Mouse (Mus musculus) neural tube, embryonic 11.5 days (tissue): ENCODE results near the gene Megf11. TPM values are rescaled to one million over a fixed set of nuclear protein-coding genes. Genes with fewer than 3 reads are reported as not detected.
A peak's percentile ranks its signal among the peaks of the same experiment; 100 is the strongest.
"Not testable (repeated sequence)": the region's sequence is repeated elsewhere in the genome, so short reads cannot be mapped to it uniquely, and the experiment has no call there.

Source experiments
- ATAC-seq: fragments of 200-750 bp; cut with Nextera tagmentation; 2 replicates; pipeline ENCODE4 v1.8.0; 2017; ENCODE audit warnings: moderate number of reproducible peaks, mild to moderate bottlenecking, moderate TSS enrichment, moderate library complexity; ENCODE audit not compliant: insufficient read depth, low FRiP score, low TSS enrichment
- DNase-seq: peaks from one replicate; pipeline ENCODE4 v3.0.0-alpha.2; 2015; ENCODE audit warnings: low spot score
- H3K27ac ChIP-seq: fragments of 300-500 bp; sonication (generic); 2 replicates; pipeline ENCODE4 v1.5.1; 2014; ENCODE audit warnings: low read depth, mild to moderate bottlenecking, low read length
- H3K27me3 ChIP-seq: fragments of 300-500 bp; sonication (generic); 2 replicates; pipeline ENCODE4 v1.6.1; 2014; ENCODE audit warnings: mild to moderate bottlenecking, low read length, mixed read lengths; ENCODE audit not compliant: control insufficient read depth, insufficient read depth
- H3K36me3 ChIP-seq: fragments of 300-500 bp; sonication (generic); 2 replicates; pipeline ENCODE4 v1.6.1; 2014; ENCODE audit warnings: mild to moderate bottlenecking, low read length, moderate library complexity, mixed read lengths; ENCODE audit not compliant: control insufficient read depth, insufficient read depth
- H3K4me1 ChIP-seq: fragments of 300-500 bp; sonication (generic); 2 replicates; pipeline ENCODE4 v1.6.1; 2014; ENCODE audit warnings: low read length, mixed read lengths; ENCODE audit not compliant: control insufficient read depth, insufficient read depth
- H3K4me2 ChIP-seq: fragments of 300-500 bp; sonication (generic); 2 replicates; pipeline ENCODE4 v1.6.1; 2014; ENCODE audit warnings: low read depth, mild to moderate bottlenecking, moderate library complexity
- H3K4me3 ChIP-seq: fragments of 300-500 bp; sonication (generic); 2 replicates; pipeline ENCODE4 v1.5.1; 2014; ENCODE audit warnings: low read depth, low read length
- H3K9ac ChIP-seq: fragments of 300-500 bp; sonication (generic); 2 replicates; pipeline ENCODE4 v1.6.1; 2014; ENCODE audit warnings: mild to moderate bottlenecking, low read length
- H3K9me3 ChIP-seq: fragments of 300-500 bp; sonication (generic); 2 replicates; pipeline ENCODE4 v1.6.1; 2016; ENCODE audit warnings: low read length; ENCODE audit not compliant: control insufficient read depth
- WGBS: fragments of 180-500 bp; shearing (Covaris S2); extraction: QIAGEN DNeasy Blood & Tissue Kit; methylation state at CpG from one replicate; pipeline ENCODE4 v1.1.7; 2014; 5-methylcytosine and 5-hydroxymethylcytosine counted together
- polyA plus RNA-seq: library from polyadenylated mRNA; unstranded; fragments of >200 nt; fragmentation: Nextera tagmentation; extraction: Ambion mirVana; gene quantifications from 2 replicates; pipeline ENCODE4 v1.2.1, GENCODE M21; 2014

The Megf11 gene
- polyA plus RNA-seq, 1 experiment from 2014 or later = 5.7 TPM

GRCm38 (mm10) chr9:64664612-64665011, 279.2 kb downstream of the Megf11 start:
- Histone ChIP-seq H3K9ac (no peak overlapping the region), H3K4me2 (no peak overlapping the region), H3K4me1 (peaks cover 16% of the 10 kb centered on the region), H3K36me3 (no peaks in the 10 kb centered on the region), H3K27me3 (no peaks in the 10 kb centered on the region), H3K27ac (no peak overlapping the region), H3K4me3 (no peak overlapping the region), H3K9me3 (no peaks in the 10 kb centered on the region)
- ATAC-seq (no peak), DNase-seq (no peak)
- WGBS = 3% methylated on average over 1 of the region's 1 CpGs

- H3K4me2 ChIP-seq = no peak overlapping the region
- no peak overlapping the region for H3K4me3 ChIP-seq
- H3K36me3 ChIP-seq = no peaks in the 10 kb centered on the region
- ATAC-seq (no peak), DNase-seq (peak; percentile 58)
- H3K27me3 ChIP-seq = no peaks in the 10 kb centered on the region
- H3K27ac ChIP-seq = no peak overlapping the region
- WGBS = 41% methylated on average over 3 of the region's 4 CpGs
- H3K9me3 ChIP-seq = no peaks in the 10 kb centered on the region
- no peak overlapping the region for H3K9ac ChIP-seq
- peaks cover 16% of the 10 kb centered on the region for H3K4me1 ChIP-seq
Measured at GRCm38 (mm10) chr9:64666549-64666948, 281.1 kb downstream of the Megf11 start.

- Histone ChIP-seq H3K27me3 (no peaks in the 10 kb centered on the region), H3K4me2 (no peak overlapping the region), H3K4me1 (peaks cover 16% of the 10 kb centered on the region), H3K36me3 (no peaks in the 10 kb centered on the region), H3K9me3 (no peaks in the 10 kb centered on the region), H3K27ac (no peak overlapping the region), H3K4me3 (no peak overlapping the region), H3K9ac (no peak overlapping the region)
- DNase-seq (no peak), ATAC-seq (no peak)
- 9% methylated on average over 5 of the region's 5 CpGs for WGBS
Measured at GRCm38 (mm10) chr9:64667513-64667912, 282.1 kb downstream of the Megf11 start.

- peak overlapping the region; percentile 68 for H3K27ac ChIP-seq
- no peak for DNase-seq
- H3K4me1 ChIP-seq = peaks cover 16% of the 10 kb centered on the region
- ATAC-seq = no peak
- H3K4me3 ChIP-seq = no peak overlapping the region
- no peak overlapping the region for H3K9ac ChIP-seq
- no peaks in the 10 kb centered on the region for H3K36me3 ChIP-seq
- H3K27me3 ChIP-seq = no peaks in the 10 kb centered on the region
- no peak overlapping the region for H3K4me2 ChIP-seq
- no peaks in the 10 kb centered on the region for H3K9me3 ChIP-seq
- WGBS = 42% methylated on average over 2 of the region's 2 CpGs
Measured at GRCm38 (mm10) chr9:64668001-64668400, 282.6 kb downstream of the Megf11 start.

GRCm38 (mm10) chr9:64671341-64672319, 286.2 kb downstream of the Megf11 start:
- H3K27me3 ChIP-seq, H3K9ac ChIP-seq, H3K4me2 ChIP-seq, H3K36me3 ChIP-seq, H3K9me3 ChIP-seq, ATAC-seq, DNase-seq, H3K4me1 ChIP-seq, H3K27ac ChIP-seq, H3K4me3 ChIP-seq: not testable (repeated sequence)
- WGBS = 45% methylated on average over 6 of the region's 11 CpGs

GRCm38 (mm10) chr9:64687122-64688014, 301.9 kb downstream of the Megf11 start:
- Histone ChIP-seq H3K9ac (no peak overlapping the region), H3K4me1 (no peaks in the 10 kb centered on the region), H3K36me3 (no peaks in the 10 kb centered on the region), H3K4me2 (no peak overlapping the region), H3K4me3 (no peak overlapping the region), H3K9me3 (no peaks in the 10 kb centered on the region), H3K27me3 (no peaks in the 10 kb centered on the region), H3K27ac (no peak overlapping the region)
- ATAC-seq = no peak
- peak; percentile 42 for DNase-seq
- WGBS = 54% methylated on average over 13 of the region's 13 CpGs

- Histone ChIP-seq H3K4me3 (no peak overlapping the region), H3K27ac (no peak overlapping the region), H3K36me3 (no peaks in the 10 kb centered on the region), H3K9ac (no peak overlapping the region), H3K4me2 (no peak overlapping the region), H3K4me1 (no peaks in the 10 kb centered on the region), H3K9me3 (no peaks in the 10 kb centered on the region), H3K27me3 (no peaks in the 10 kb centered on the region)
- ATAC-seq = no peak
- WGBS = 63% methylated on average over 1 of the region's 1 CpGs
- no peak for DNase-seq
Measured at GRCm38 (mm10) chr9:64688015-64688394, 302.6 kb downstream of the Megf11 start.

GRCm38 (mm10) chr9:64690771-64691170, 305.3 kb downstream of the Megf11 start:
- H3K4me1 ChIP-seq = no peaks in the 10 kb centered on the region
- no peak overlapping the region for H3K4me3 ChIP-seq
- DNase-seq = no peak
- H3K4me2 ChIP-seq = no peak overlapping the region
- no peak for ATAC-seq
- no peak overlapping the region for H3K9ac ChIP-seq
- no peak overlapping the region for H3K27ac ChIP-seq
- no peaks in the 10 kb centered on the region for H3K36me3 ChIP-seq
- H3K27me3 ChIP-seq = no peaks in the 10 kb centered on the region
- no peaks in the 10 kb centered on the region for H3K9me3 ChIP-seq
- 84% methylated on average over 2 of the region's 2 CpGs for WGBS
